Mouse (Mus musculus) bone marrow macrophage, adult 2 months (primary cell): ENCODE data around the gene Enpp3.
A peak's percentile ranks its signal among the peaks of the same experiment; 100 is the strongest.

Experiments
- CTCF ChIP-seq: IDR thresholded peaks from 2 replicates; pipeline ENCODE4 v1.5.1; 2012; ENCODE audit warnings: low read depth, mild to moderate bottlenecking, low read length, moderate library complexity
- POLR2A ChIP-seq: IDR thresholded peaks from 2 replicates; pipeline ENCODE4 v1.6.1; 2012; ENCODE audit warnings: mild to moderate bottlenecking, low read depth, low read length, borderline replicate concordance

DNA sequence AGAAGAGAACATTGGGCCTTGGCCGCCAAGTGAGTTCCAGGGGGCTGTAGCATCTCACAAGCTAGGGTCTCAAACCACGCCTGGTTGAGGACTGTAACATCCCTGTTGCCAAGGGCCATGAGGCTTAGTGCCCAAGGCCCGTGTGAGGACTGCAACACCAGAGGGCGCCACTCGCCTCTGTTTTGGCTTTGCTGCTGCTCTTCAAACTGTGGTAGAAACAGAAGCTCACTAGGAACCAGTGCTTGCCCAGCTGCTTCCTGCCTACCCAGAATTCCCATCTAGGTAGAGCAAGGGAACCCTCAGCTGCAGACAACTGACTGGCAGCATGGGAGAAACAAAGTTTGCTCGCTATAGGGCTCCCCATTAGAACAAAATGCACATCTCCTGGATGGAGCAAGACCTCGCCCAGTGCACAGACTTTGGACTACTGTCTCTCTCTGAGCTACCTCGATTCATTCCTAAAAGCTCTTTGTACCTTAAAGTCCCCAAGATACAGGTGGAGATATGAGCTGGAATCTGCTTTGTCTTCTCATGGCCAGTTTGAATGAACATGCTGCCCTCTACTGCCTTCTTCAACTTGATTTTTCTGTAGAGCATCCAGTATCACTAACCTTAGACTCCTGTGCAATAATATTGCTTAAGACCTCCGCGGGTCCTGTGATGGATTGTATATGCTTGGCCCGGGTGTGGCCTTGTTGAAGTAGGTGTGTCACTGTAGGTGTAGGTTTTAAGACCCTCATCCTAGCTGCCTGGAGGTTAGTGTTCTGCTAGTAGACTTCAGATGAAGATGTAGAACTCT, 52.7 kb downstream of the Enpp3 start:
- no peak for TF ChIP-seq POLR2A
- peak; percentile 72 for TF ChIP-seq CTCF
